Mouse (Mus musculus) gastrocnemius, postnatal 10 days (tissue): Measurements from ENCODE around the gene Rbm20. TPM values are rescaled to one million over a fixed set of nuclear protein-coding genes. Genes with fewer than 3 reads are reported as not detected.
"Not testable (repeated sequence)": the region's sequence is repeated elsewhere in the genome, so short reads cannot be mapped to it uniquely, and the experiment has no call there.

Source experiments
- DNase-seq: peaks from one replicate; pipeline ENCODE4 v3.0.0; 2021; ENCODE audit warnings: mixed read lengths
- long read RNA-seq, 2 experiments: library from polyadenylated mRNA; stranded (forward); transcript quantifications; one replicate each; pipeline ENCODE4 v2.0.0; 2021
- total RNA-seq, 2 experiments: library from RNA; stranded (reverse); gene quantifications; 2 replicates each; pipeline ENCODE4 v1.2.3; 2021

Rbm20 gene
- total RNA-seq, result 10 to 100 TPM; 74.3 to 77.4 TPM
- long read RNA-seq, experiment 1, full-length matches to known transcripts, result 21 of 72 reads
- long read RNA-seq, experiment 1, partial matches to known transcripts, result 39 of 72 reads
- long read RNA-seq, experiment 1, other reads (novel, unspliced or antisense), result 12 of 72 reads
- long read RNA-seq, experiment 2, full-length matches to known transcripts, result 9 of 55 reads
- long read RNA-seq, experiment 2, partial matches to known transcripts, result 41 of 55 reads
- long read RNA-seq, experiment 2, other reads (novel, unspliced or antisense), result 5 of 55 reads

DNA sequence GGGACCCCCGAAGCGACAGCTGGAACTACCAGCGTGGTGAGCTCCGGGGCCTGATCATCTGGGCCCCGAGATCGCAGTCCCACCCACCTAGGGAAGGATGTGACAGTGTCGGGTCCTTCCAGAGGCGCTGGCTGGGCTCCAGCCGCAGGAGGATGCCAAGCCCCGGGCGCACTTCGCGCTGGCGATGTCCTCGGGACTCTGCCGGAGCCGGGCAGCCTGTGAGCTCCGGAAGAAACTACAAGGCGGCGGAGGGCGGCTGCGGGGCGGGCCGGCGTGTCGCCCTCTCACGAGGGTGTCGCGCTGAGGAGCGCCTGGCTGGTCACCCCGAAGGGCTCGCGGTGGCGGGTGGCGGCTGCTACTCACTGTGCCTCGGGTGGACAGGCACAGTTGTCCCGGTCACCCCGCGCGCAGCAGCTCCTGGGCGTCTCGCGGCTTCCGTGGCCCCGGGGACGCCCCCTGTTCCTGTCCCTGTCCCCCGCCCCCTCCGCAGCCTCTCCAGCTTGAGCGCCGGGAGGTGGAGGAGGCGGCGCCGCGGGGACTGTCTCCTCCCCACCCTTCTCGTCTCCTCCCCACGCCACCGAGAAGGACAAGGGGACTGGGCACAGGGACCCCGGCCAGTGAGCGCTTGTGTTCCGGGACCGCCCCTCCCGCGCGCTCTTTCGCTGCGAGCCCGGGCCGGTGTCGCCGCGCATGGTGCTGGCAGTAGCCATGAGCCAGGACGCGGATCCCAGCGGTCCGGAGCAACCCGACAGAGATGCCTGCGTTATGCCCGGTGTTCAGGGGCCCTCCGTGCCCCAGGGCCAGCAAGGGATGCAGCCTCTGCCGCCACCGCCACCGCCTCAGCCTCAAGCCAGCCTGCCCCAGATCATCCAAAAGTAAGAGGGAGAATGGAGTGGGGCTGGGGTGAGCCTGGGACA, at the start of gene Rbm20:
Gene Rbm20, plus strand, starts transcription at position 589 of the 917 bp plus-strand sequence.
- peak; percentile 68 for DNase-seq

DNA sequence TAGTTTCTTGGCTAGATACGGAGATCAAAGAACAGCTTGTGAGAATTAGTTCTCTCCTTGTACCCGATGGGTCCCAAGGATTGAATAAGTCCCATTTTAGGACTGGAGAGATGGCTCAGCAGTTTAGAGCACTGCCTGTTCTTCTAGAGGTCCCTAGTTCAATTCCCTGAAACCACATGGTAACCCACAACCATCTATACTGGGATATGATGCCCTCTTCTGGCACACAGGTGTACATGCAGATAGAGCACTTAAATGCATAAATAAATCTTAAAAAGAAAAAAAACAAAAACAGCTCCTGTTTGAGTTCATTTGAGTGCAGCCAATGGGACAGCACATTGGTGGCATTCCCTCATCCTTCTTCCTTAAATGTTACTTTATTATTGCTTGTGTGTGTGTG, 39.1 kb upstream of the Rbm20 start:
- DNase-seq, result no peak

DNA sequence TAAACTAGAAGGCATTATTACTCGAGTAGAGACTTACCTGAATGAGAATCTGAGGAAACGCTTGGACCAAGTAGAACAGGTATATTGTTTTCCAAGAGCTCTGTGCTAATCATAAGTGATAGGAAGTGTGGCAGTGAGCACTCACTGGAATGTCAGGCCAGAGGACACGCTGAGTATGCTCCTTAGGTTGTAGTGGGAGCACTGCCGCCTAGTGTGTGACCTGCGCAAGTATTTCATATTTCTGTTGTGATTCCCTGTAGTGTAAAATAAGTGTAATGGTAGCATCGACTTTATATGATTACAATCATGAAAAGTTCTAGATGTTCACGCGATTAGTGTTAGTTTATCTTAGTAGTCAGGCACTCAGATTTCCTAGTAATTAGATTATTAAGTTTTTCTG, 38.4 kb upstream of the Rbm20 start:
- no peak for DNase-seq

DNA sequence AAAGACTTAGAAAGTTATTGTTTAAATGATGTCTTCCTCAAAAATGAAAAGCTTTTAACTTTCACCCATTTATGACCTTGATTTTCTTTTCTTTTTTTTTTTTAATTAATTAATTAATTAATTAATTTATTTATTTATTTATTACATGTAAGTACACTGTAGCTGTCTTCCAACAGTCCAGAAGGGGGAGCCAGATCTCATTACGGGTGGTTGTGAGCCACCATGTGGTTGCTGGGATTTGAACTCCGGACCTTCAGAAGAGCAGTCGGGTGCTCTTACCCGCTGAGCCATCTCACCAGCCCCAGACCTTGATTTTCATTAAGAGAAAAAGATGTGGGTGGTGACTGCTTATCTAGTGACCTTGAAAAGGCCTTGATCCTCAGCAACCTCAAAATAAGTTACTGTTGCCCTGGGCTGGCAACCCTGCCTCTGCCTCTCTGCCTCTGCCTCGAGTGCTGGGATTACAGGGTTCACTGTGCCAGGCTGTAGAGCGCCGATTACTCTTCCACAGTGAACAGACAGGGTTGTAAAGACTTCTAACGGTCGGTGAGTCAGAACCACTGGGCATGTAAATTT, 33.0 kb upstream of the Rbm20 start:
- DNase-seq, result no peak

DNA sequence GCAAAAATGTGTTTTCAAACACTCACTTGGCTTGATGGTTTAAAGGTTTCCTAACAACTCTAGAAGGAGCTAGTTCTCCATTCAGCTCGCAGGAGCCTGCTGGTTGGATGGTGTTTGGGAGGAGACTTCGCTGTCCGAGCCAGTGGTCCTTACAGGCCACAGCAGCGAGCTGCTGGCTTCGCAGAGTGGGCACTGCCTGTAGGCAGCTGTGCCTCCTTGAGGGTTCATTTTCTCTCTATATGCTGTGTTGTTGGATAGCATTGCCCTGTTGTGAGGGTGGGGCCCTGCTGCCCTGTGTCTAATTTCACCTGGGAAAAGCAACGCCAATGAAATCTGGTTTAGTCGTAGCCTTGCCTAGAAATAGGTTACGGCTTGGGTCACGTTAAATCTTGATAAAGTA, 29.8 kb upstream of the Rbm20 start:
- DNase-seq, result no peak

DNA sequence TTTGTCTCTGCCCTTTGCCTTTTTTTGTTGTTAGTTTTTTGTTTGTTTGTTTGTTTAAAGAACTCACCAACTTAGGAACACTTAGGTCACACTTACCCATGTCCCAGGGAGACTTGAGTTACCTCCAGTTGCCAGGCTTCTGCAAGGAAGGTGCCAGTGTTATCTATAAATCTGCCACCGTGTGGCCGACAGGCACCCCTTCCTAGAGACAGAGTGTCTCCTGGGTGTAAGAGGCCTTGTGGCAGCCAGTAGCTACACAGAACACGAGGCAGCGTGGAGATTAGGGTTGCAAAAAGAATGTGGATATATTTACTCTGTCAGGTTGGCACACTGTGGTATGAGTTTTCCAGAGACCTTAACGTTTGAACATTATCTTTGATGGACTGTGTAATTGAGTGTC, 29.1 kb upstream of the Rbm20 start:
- DNase-seq, result no peak

DNA sequence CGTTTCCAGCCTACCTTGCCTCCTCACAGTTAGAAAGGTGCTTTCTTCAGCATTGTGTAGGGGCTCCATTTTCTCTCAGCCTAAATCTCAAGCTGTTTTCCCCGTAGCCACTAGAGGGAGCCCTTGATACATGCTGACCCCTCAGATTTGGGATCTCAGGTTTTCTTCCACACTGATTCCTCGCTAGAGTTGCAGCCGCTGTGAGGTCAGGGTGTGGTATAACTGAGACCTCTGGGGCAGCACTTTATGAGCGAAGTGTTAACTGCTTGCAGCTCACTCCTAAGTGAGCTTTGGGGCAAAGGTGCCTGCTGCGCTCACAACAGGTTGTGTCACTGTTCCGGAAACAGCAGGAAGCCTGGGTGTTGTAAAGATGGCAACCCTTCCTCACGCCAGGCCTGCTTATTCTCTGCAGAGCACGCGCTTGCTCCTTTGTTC, 28.3 kb upstream of the Rbm20 start:
- DNase-seq, result peak; percentile 66

DNA sequence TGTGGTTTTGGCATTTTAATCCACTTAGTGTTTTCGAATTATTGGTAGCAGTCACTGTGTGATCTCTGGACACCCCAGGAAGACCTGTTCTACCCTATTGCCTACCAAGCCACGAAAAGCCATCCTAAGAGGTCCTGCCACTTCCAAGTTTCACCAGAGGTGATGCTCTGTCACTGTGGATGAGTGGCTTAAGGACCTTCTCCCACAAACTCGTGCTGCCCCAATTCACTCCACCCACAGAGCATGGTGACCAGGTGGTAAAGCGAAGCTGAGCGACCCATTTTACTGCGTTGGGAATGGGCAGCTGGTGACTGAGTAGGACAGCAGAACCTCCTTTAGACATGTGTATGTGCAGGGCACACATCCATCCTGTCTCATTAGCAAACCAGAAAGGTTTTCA, 27.7 kb upstream of the Rbm20 start:
- no peak for DNase-seq

DNA sequence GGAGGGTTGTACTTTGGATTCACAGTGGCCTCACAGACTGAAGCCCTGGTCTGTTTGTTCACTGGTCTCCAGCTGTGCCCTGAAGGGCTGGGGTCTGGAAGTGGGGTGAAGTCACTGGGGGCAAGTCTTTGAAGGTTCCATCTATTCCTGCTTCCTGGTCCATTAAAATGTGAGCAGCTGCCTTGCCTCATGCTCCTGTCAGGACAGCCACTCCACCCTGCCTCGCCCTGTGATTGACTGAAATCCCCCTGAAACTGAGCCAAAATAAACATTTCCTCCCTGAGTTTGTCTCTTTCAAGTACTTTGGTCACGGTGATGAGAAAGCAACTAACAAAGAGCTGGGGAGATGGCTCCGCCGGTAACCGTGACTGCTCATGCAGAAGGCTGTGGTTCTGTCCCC, 27.3 kb upstream of the Rbm20 start:
- no peak for DNase-seq

DNA sequence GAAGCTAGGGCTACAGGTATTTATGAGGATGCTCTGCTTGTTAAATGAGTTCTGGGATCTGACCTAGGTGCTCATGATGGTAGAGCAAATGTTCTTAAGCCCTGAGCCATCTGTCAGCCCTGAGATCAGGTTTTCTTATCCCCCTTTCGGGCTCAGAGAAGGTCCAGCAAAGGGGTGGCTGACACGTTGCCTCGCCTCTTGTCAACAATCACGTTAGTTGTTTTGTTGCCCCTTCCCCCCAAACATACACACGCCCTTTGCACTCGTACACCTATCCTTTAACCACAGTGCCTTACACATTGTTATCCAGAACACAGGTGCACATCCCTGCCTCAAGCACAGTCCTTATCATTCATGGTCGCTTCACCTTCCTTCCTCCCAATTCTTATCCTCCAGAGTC, 26.2 kb upstream of the Rbm20 start:
- DNase-seq, result no peak

DNA sequence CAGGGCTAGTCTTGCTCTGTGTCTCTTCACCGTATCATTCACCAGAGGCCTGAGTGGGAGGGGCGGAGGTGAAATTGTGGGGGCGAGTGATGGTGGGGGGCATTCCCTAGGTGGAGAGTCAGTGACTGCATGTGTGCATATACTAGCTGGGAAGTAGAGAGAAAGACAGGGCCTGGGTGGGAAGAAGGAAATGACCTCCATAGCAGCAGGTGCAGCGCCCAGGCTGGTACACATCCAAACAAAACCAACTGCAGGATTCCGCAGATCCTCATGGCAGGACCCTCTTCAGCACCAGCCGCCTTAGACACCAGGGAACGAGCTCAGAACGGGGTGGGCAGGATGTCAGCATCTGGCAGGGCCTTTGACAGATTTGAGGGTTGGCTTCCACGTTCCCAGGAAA, 24.8 kb upstream of the Rbm20 start:
- DNase-seq, result no peak

DNA sequence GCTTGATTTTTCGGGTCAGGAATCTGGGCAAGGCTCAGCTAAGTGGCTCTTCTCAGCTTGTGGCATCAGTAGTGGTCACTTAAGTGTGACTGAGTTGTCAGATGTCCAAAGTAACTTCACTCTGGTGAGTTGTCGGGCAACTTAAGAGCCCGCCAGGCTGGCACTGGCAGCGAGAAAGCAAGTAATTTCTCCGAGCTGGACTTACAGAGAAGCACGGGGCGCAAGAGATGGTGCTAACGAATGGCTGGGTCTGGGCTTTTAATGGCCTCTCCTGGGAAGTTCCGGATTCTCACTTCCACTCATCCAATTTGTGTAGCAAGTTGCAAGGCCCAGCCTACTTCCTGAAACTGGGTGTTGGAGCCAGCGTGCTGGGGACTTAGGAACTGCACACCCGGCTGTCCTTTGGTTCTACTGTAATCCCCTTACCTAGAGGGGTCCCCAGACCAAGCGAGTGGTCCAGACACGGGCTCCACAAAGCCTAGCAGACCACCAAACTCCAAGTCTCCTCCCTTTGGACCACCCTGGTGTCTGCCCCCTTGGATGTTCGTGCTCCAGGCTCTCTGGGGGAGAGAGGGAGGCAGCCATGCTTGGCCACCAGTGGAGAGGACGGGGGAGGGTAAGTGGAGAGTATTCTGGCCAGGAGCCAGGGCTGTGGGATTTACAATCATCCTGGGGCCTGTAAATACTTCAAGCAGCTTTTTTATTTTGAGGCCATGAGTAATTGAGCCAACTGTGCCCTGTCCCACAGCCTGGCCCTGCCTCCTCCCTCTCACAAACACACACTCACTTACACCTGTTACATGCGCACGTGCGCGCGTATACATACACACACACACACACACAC, 23.3 kb upstream of the Rbm20 start:
- peak; percentile 61 for DNase-seq

DNA sequence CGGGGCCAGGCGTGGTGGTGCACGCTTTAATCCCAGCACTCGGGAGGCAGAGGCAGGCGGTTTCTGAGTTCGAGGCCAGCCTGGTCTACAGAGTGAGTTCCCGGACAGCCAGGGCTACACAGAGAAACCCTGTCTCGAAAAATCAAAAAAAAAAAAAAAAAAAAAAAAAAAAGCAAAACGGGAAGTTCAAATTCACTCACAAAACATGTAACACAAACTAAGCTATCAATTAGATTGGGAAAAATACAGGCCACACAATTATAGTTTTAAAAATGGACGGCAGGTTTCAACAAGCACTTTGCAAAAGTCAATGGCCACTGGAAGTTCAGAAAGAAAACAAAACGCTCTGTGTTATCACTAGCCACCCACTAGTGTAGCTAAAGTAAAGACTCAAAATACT, 20.7 kb upstream of the Rbm20 start:
- DNase-seq, result not testable (repeated sequence)

DNA sequence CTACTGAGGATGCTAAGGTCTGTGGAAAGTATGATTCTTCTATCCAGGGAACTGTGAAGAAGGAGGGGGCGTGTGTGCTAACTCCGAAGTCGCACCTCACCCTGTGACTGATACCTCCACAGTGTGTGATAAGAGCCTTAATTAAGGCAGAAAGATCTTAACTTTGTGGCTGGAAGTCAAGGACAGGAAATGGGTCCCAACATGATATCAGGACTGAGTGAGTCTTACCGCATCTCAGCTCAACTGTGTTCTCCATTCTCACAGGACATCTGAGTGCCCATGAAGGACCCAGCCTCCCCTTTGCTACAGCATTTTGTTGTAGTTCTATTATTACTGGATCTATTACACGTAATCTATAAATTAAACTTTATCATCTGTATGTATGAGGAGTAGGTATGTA, 19.7 kb upstream of the Rbm20 start:
- DNase-seq, result no peak

DNA sequence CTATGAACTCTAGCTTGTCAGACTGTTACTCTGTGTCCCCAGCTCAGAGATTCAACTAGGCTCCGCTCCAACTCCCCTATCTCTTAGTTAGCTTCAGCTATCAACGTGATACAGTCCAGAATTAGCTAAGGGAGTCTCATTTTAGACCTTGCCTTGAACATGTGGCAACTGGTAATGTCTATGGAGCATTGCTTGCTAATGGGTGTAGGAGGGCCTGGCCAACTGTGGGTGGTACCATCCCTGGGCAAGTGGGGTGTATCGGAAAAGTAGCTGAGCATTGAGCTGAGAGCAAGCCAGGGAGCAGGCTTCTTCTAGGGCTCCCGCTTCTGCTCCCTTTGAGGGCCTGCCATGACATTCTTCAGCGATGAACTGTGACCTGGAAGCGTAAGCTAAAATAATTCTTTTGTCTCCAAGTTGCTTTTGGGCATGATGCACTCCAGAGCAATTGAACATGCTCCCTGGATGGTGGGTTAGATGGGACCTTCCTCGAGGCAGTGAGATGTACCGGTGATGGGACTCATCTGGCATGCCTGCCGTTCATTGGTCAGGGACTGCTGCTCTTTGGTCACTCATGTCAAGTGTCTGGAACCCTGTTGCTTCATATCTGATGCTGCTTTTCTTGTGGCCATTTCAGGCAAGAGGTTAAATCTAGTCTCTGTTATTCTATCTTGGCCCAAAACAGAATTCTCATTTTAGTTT, 16.2 kb upstream of the Rbm20 start:
- DNase-seq, result no peak

DNA sequence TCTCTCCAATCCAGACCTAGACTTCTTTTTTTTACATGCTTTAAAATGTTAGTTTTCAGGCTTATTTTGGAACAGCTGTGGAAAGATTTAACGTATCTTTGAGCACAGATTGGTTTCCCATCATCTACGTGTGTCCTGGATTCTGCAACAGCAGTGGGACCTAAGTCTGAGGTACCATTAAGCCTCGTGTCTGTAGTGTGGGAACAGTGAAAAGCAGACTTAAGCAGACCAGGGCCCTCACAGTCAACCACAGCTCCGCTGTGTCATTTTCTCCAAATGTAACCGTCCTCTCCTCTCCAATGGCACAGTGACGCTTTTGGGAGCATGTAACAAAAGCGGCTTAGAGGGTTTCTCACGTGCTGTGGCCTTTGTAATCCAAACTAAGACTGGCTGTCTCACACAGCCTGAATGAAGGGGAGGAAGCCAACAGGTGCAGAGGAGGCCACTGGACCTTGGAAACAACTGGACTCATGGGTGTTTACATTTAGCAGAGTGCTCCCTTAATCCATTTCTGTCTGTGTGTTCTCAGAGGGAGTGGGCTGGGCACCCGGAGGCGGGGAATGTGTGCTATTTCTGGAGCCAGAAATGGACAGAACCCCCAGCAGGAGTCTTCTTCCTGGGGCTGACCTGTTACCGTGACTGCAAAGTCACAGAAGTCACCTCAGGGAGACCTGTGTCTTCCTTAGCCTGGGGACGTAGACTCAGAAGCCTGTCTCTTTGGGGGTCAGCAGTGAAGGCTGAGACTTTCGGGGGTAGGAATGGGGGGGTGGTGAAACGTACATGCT, 15.0 kb upstream of the Rbm20 start:
- DNase-seq, result no peak

DNA sequence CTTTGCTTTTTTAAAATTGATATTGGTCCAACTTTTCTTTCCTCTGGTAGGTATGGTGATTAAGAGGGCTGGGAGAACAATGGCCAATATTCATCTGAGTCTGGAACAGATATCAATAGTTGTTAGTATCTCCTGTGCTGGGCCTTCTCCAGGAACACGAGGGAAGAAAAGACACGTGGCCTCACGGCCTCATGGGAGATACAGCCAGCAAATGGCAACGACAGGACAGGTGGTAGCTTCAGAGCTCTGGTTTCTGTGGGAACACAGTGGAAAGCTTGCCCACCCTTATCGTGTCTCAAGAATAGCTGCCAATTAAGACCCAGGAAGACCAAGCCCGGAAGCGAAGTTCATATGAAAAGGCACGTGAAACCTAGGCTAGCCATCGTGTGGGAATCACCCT, 12.3 kb upstream of the Rbm20 start:
- DNase-seq, result no peak

DNA sequence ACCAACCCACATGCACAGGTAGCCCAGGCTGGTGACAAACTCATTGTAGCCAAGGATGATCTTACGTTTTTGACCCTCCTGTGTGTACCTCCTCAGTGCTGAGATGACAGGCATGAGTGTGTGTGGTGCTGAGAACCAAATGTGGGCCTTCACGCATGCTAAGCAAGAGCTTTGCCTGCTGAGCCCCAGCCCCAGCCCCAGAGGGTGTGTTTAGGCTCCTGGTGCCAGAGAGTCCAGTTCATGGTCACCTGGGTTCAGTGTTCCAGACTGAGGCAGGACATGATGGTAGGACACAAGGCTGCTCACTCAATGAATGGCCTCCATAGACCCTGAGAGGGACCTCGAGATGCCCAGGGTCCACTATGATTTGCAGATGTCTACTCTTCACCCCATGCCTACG, 11.7 kb upstream of the Rbm20 start:
- no peak for DNase-seq

DNA sequence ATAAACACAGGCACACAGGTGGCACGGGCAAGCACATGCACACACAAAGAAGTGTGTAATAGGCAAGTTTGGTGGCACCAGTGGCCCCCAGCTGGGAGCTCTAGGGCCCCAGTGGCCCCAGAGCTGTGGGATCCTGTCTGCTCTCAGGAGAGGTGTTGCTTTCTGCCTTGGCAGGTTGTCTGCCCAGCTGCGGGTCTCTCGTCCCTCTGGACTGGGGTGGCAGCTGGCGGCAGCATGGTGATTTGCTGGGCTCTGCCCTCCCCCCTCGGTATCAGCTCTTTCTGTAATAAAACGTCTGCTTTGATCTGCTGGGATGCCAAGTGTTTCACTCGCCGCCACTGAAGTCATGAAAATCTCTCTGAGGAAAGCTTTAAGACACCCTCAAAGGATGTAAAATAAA, 10.4 kb upstream of the Rbm20 start:
- DNase-seq, result no peak

DNA sequence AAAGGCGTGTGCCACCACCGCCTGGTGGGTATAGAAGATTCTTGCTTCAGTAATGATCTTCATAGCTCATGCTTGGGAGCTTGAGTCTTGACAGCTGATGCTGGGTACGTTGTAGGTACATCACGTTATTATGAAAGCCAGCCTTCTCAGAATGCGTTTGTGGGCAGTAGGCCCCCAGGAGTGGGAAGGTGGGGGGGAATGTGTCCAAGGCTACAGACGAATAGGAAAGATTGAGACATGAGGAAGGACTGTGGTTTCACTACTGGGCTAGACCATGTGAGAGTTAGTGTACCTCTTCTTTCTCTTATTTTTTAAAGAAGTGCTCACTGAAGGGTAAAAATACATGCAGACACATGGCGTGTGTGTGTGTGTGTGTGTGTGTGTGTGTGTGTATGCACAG, 8.3 kb upstream of the Rbm20 start:
- DNase-seq, result no peak

DNA sequence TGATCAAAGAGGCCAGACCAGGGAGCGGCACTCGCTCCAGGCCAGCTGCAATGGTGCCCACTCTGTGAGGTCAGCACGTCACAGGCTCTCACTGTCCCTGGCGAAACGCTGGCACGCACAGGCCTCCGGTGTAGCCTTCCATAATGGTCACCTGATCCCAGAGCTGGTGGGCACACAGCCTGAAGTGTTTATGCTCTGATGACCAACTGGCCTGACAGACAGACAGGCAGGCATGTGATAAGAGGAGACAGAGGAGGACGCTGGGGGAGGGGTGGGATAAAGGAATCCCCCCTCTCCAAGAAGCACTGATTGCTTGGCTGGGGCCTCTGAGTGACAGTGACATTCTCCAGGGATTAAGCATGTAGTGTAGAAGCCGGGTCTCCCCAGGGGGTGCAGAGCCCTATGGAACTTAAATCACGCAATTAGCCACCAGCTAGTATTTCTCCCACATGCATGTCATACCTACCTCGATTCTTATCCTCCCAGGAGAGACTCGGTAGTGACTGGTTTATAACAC, 6.4 kb upstream of the Rbm20 start:
- peak; percentile 60 for DNase-seq
